Mouse (Mus musculus): ENCODE measurements around the gene Kbtbd12.

Gene Kbtbd12

DNA sequence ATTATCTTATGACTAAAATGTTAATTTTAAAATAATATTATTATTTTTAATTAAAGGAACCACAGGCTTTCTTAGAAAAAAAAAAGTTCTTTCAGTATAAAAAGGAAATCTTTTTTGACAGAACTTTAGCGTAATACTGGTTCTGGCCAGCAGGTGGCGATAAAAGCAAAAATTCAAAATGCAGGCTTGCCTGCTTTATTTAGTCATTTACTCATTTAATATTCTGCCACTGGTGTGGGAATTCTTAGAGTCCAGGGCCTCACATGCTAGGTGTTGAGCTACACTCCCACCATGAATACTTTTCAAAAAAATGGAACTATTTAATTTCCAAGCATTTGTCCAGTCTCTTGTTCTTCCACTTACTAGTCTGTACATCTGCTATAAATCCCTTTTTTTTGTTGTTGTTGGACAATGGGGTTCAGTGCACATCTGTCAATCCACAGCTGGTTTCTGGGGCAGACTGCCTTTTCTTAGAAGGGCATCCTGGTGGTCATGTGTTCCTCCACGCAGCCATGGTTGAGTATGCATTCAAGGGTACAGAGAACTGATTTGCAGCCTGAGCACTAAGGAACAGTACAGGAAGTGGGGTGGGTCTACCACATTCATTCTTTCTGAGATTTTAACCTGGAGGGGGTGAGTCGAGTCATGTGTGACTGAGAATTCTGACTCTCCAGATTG, 88.5 kb downstream of the Kbtbd12 start:
- WGBS, result 24% methylated on average over 4 of the region's 4 CpGs

- WGBS, result 83% methylated on average over 10 of the region's 10 CpGs
These were observed 89.2 kb downstream of the Kbtbd12 start for GRCm38 (mm10) chr6:88548405-88549049.

DNA sequence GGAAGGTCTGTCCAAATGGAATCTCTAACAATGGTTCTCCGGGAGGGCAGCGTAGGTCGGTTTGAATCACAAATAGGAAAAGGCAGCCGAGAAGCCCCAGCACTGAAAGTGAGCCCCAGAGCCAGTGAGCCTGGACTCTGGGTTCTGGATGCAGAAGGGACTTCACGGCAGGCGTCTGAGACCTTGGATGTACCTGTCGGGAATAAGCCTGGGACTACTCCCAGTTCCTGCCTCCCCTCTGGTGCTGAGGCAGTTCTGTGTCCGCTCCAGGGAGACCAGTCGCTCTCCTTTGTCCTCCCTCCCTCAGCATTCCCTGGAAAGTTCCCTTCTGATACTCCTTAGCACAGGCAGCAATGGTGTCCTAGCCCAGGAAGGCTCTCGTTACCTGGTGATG, 92.4 kb downstream of the Kbtbd12 start:
- 58% methylated on average over 10 of the region's 10 CpGs for WGBS

DNA sequence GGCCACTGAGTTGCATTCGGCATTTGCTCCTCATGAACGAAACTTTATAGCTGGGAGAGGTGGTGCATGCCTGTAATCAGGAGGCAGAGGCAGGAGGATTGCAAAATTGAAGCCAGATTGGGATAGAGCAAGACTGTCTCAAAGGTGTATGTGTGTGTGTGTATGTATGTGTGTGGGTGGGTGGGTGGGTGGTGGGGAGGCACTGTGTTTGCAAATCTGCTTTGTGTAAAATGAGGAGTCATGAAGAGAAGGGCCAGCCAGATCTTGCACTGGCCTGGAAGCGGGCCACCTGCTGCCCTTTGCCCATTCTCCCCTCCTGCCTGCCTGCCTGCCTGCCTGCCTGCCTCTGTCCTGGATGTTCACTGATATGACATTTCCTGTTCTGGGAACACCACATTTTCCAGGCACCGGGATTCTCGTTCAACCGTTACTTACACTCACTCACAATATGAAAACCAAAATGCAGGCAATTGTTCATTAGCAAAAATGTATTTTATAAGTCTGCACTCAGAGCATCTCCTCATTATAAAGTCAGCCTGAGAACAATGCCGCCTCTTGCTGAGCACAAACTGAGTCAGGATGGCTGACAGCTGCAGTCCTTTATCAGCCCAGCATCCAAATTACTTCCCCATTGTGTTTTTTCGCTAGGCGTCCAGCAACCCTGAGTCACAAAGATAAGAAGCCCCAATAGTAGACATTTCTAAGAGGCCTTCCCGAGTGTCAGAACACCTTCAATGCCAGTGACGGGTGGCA, 92.9 kb downstream of the Kbtbd12 start:
- WGBS, result 51% methylated on average over 11 of the region's 11 CpGs

- WGBS, result 83% methylated on average over 3 of the region's 3 CpGs
These were observed 93.5 kb downstream of the Kbtbd12 start for GRCm38 (mm10) chr6:88544241-88544640.

DNA sequence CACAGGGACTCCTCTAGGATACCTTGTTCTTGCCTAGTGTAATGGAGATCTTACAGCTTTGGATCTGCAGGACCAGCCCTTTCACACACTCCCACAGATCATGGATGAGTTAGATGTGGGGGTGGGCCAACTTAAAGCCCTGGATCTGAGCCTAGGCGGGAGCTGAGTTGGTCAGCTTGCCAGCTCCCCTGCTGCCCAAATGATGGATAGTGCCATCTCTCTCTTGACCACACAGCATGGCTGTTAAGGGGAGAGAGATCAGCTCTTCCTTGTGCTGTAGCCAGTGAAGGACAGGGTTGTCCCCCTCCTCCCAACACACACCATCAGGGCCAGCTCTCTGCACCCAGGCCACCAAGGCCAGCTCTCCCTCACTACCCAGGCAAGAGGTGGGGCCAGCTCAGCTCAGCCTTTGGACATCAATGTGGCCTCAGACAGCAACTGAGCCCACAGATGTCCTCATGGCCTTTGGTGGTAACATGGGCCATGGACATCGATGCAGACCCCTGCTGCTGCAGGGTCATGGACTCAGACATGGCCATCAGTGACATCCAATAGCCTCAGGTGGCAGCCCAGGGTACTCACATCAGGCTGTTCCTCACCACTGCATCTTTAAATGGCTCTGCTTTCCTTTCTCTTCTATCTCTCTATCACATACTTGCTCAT, 97.5 kb downstream of the Kbtbd12 start:
- 68% methylated on average over 2 of the region's 2 CpGs for WGBS

GRCm38 (mm10) chr6:88524056-88524455, 113.7 kb downstream of the Kbtbd12 start:
- 84% methylated on average over 4 of the region's 4 CpGs for WGBS

GRCm38 (mm10) chr6:88523451-88523850, 114.3 kb downstream of the Kbtbd12 start:
- 80% methylated on average over 3 of the region's 3 CpGs for WGBS

- 66% methylated on average over 3 of the region's 3 CpGs for WGBS
These were observed 114.7 kb downstream of the Kbtbd12 start for GRCm38 (mm10) chr6:88523043-88523442.

DNA sequence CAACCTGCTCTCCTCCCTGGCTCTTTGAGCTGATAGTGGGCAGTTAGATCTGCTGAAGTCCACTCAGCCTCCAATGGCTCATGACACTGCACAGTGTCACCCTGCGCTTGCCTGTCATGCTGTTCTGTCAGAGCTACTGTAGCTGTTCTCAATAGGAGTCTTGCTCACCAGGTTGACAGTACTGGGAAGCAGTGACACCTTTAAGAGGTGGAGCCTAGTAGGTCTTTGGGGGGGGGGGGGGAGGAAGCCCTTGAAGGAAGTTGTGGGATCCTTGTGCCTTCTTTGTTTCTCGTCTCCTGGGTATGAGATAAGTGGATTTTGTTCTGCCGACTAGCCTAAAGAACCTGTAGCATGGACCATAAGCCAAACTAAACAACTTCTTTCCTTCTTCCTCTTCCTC, 115.1 kb downstream of the Kbtbd12 start:
- 60% methylated on average over 3 of the region's 3 CpGs for WGBS

GRCm38 (mm10) chr6:88521821-88522220, 115.9 kb downstream of the Kbtbd12 start:
- 65% methylated on average over 7 of the region's 7 CpGs for WGBS

GRCm38 (mm10) chr6:88518404-88519263, 119.1 kb downstream of the Kbtbd12 start, which contains the start of gene Sec61a1:
TSS of gene Sec61a1 (minus strand) at chr6:88518905.
- under 1% methylated on average over 80 of the region's 80 CpGs for WGBS

DNA sequence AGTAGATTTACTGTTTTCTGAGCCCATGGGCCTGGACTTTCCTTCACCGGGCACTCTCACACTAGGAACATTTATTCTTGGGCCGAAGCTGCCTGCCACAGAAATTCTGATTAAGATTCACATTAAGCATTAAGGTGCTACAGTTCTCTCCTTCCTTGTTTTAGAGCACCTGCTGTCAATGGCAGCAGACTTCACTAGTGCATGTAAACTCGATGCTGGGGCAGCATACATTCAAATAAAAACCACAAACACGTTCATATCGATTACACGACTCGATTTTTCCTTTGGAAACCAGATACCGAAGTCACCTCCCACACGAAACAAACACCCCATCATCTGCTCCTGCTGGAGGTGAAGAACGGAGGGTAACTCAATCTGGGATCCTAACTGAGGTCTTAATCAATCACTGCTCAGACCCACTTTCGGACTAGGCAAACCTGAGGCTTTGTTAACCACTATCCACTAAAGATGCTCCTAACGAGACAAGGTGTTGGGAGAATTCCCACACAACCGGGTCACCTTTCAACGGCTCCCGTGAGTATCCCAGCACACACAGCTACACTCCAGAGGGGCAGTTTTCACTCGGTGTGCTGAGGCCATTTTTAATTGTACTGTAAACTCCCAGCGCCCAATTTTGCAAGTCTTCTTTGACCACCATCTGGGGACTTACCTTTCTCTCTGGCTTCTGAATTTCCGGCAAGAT, 119.9 kb downstream of the Kbtbd12 start:
- 4% methylated on average over 18 of the region's 18 CpGs for WGBS

DNA sequence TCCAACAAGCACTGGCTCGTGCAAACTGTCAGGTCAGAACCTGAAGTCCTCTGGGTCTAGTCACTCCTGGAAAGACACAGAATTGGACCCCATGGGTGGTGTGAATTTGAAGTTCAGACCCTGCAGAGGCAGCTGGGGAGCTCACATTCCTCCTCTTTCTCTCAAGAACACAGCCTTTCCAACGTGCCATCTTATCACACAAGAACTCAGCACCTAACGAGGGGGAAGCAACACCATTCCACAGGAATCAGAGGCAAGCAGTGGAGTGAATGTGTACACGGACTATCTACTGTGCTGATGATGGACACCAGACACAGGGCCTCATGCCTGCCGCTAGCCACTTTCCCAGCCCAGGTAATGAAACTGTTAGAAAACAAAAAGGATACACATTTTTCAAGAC, 121.1 kb downstream of the Kbtbd12 start:
- 55% methylated on average over 5 of the region's 5 CpGs for WGBS

DNA sequence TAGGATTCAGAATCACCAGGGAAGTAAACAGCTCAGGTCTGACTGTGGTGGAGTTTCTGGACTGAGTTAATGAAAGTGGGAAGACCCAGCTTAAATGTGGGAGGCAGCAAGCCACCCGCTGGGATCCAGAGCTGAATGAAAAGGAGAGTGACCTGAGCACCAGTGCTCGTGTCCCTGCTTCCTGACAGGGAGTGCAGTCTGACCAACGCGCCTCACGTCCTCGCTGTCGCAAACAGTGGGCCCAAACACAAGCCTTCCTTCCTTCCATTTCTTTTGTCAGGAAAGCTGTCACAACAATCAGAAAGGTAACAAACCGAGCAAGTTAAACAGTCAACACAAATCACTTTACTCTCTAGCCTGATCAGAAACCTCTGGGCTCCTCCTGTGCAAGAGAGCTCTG, 121.8 kb downstream of the Kbtbd12 start:
- WGBS, result 79% methylated on average over 8 of the region's 8 CpGs

DNA sequence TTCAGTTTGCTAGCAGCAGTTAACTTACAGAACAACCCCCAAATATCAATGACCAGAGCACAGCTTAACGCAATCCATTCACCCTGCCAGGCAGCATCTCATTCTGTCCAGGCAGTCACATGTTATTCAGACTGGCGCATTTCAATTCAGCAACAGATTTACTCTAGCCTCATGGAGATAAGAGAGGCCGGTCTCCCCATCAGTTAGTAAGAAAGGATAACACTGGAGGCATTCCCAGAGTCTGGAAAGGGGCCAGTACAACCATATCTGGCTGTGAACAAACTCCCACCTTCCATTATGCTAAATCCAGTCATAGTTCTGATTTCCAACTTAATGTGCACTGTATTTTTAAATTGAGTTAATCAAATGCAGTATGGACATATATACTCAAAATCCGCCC, 123.2 kb downstream of the Kbtbd12 start:
- 42% methylated on average over 4 of the region's 4 CpGs for WGBS

- WGBS, result 87% methylated on average over 8 of the region's 8 CpGs
These were observed 123.8 kb downstream of the Kbtbd12 start for GRCm38 (mm10) chr6:88513984-88514383.

DNA sequence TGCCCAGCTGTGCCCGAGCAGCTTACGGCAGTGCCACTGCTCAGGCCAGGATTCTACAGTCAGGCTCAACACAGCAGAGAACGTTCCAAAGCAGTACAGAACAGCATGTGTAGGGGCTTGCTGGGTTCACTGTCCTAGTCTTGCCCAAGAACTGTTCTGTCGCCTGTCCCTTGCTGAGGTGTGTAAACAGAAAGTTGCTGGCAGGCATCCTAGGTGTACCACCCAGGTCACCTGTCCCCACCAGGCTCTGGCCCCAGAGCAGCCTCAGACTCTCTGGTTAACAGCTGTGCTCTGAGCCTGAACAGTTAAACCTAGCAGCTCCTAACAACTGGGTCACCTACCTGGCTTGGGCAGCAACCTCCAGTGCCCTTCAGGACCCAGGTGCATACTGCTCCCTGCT, 134.7 kb downstream of the Kbtbd12 start:
- 85% methylated on average over 4 of the region's 4 CpGs for WGBS

DNA sequence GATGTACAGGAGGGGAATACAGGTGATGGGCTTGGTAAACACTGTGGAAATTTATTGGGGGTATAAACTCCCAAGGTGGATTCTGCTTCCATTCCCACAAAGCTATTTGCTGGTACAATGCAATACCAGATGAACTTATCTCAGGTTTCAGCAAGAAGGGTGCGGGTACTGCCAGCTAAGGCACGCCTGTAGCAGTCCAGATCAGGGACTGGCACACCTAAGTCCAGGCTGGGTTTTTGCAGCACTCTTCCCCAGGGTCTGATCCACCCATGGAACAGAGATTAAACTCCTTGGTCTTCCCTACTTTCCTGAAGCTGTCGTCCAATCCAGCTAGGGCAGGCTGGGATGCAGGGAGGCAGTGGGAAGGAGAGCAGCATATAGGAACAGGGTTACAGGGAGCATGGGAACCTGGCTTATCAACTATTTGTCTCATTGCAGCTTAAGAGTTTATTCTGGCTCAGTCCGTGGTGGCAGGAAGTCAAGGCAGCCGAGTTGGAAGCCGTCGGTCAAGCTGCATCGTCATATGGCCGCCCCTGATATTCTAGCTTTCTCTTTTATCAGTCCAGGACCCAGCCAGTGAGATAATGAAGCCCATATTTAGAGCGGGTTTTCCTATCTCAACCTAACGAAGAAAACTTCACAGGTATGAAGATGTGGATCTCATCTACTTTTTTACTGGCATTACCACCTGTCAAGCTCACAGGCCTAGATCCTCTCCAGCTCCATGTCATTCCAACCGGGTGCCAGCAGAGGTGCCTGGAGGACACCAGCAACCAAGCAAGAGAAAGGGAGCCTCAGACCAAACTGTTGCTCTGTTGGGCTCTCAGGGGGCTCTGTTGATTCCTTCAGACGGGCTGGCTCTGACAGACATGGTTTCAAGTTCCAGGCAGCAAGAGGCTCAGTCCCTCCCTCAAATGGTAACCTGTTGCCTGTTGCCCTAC, 135.4 kb downstream of the Kbtbd12 start:
- WGBS, result 73% methylated on average over 13 of the region's 13 CpGs

DNA sequence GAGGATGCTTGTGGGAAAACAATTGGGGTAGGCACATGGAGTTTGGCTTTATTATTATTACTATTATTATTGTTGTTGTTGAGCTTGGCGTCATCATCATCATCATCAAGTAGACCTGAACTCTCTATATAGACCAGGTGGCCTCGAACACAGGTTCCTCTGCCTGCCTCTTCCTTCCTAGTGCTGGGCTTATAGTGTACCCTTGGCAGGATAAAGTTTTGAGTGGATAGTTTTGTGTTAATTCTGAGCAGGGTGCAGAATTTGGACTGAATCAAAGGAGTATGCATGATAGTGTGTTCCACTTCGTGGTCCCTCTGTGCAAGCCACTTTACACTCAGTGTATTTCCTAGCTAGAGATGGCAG, 137.4 kb downstream of the Kbtbd12 start:
- WGBS, result 7% methylated on average over 3 of the region's 3 CpGs

Measured in cerebral cortex, adult 2 months (tissue).